Mouse (Mus musculus) yolk sac, embryonic 10.5 days (tissue): ENCODE measurements around the gene Ube2d3.
A peak's percentile ranks its signal among the peaks of the same experiment; 100 is the strongest.

Source experiments
- DNase-seq: peaks from one replicate; pipeline ENCODE4 v3.0.0-alpha.2; 2017; ENCODE audit warnings: low spot score

Gene Ube2d3

GRCm38 (mm10) chr3:135437758-135438495, at the start of gene Ube2d3:
Ube2d3 (plus strand) TSS chr3:135438149.
- DNase-seq, result peak; percentile 100

GRCm38 (mm10) chr3:135393186-135393585, 44.8 kb upstream of the Ube2d3 start:
- DNase-seq, result no peak

GRCm38 (mm10) chr3:135395085-135395484, 42.9 kb upstream of the Ube2d3 start:
- no peak for DNase-seq

- DNase-seq, result peak; percentile 37
Observed at GRCm38 (mm10) chr3:135396081-135396480, 41.9 kb upstream of the Ube2d3 start.

GRCm38 (mm10) chr3:135397112-135397511, 40.8 kb upstream of the Ube2d3 start:
- no peak for DNase-seq

- peak; percentile 59 for DNase-seq
Observed at GRCm38 (mm10) chr3:135402201-135402658, 35.7 kb upstream of the Ube2d3 start.

GRCm38 (mm10) chr3:135403211-135403610, 34.7 kb upstream of the Ube2d3 start:
- no peak for DNase-seq

GRCm38 (mm10) chr3:135403856-135404255, 34.1 kb upstream of the Ube2d3 start:
- no peak for DNase-seq

GRCm38 (mm10) chr3:135404599-135404998, 33.4 kb upstream of the Ube2d3 start:
- no peak for DNase-seq

- no peak for DNase-seq
Observed at GRCm38 (mm10) chr3:135407351-135407750, 30.6 kb upstream of the Ube2d3 start.

- no peak for DNase-seq
Observed at GRCm38 (mm10) chr3:135409219-135409618, 28.7 kb upstream of the Ube2d3 start.

GRCm38 (mm10) chr3:135411056-135411455, 26.9 kb upstream of the Ube2d3 start:
- no peak for DNase-seq

GRCm38 (mm10) chr3:135411824-135412223, 26.1 kb upstream of the Ube2d3 start:
- DNase-seq, result no peak

- DNase-seq, result no peak
Observed at GRCm38 (mm10) chr3:135417245-135417644, 20.7 kb upstream of the Ube2d3 start.

GRCm38 (mm10) chr3:135417799-135418198, 20.1 kb upstream of the Ube2d3 start:
- no peak for DNase-seq

GRCm38 (mm10) chr3:135420542-135421309, 17.2 kb upstream of the Ube2d3 start:
- no peak for DNase-seq

- no peak for DNase-seq
Observed at GRCm38 (mm10) chr3:135421310-135421594, 16.7 kb upstream of the Ube2d3 start.

GRCm38 (mm10) chr3:135422232-135422855, 15.6 kb upstream of the Ube2d3 start:
- DNase-seq, result no peak

- DNase-seq, result peak; percentile 88
Observed at GRCm38 (mm10) chr3:135422856-135423607, 14.9 kb upstream of the Ube2d3 start.

- no peak for DNase-seq
Observed at GRCm38 (mm10) chr3:135423608-135424212, 14.2 kb upstream of the Ube2d3 start, which contains the start of gene Cisd2. Cisd2 (minus strand) TSS chr3:135423925.

GRCm38 (mm10) chr3:135436901-135437616, 890 bp upstream of the Ube2d3 start:
- DNase-seq, result no peak
